Mouse (Mus musculus) c-Kit-positive CD71-positive TER-119-positive erythroid progenitor cells, embryonic 14.5 days (primary cell): ENCODE results near the gene Gpr107.

Source experiments
- DNase-seq: peaks from one replicate; pipeline ENCODE4 v3.0.0-alpha.2; 2013; ENCODE audit warnings: low spot score

The Gpr107 gene

DNA sequence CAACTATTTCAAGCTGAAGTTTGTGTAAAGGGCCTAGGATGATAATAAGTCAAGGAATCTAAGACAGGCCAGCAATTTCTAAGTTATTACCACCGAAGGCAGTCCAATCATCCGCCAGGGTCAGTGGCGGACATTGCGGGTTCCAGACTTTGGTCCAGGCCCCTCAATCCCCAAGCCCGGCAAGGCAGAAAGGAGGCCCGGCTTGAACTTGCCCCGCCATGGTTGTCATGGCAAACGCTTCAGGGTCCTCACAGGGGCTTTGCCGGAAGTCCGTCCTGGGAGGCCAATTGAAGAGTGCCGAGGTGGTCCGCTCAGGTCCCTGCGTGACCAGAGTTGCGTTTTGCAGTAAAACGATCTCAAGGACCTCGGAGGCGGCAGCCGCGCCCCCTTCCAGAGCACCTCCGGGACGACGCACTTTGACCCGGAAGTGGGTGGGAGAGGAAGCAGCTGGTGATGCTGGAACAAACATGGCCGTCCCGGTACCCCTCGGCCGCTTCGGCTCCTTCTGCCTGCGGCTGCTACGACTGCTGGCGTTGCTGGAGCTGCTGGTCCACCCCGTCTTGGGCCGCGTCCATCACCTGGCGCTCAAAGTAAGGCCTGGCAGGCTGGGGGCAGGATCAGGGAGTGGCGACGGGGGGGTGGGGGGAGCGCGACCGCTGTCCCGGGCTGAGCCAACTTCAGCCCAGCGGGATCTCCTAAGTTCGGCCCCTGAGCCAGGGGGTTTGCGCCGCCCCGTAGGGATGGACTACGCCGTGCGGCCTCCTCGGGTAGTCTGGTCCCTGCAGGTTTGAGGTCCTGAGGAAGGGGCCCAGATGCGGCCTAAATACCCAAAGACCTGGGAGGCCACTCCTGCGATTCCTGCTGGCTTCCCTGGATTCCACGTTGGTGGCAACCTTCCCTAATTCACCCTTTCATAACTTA is at the start of gene Gpr107:
Gpr107 (plus strand) TSS at position 425 of the 921 bp plus-strand sequence.
- peak; percentile 79 for DNase-seq

DNA sequence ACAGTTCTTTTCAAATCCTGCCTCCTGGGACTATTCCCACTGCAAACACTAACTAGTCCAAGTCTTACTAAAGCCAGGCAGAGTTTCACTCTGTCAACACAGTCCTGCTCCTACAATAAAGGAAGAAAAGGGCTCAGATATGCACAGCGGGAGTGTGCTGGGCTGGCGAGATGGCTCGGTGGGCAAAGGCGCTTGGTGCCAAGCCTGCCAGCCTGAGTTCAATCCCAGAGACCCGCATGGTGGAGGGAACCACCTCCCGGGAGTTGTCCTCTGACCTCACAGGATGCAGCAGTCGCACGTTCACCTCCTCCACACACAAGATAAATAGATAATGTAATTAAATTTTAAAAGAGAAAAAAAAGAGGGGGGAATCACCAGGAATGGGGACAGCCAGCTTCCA is 48.8 kb upstream of the Gpr107 start:
- no peak for DNase-seq

GRCm38 (mm10) chr2:31105279-31105678 is 46.8 kb upstream of the Gpr107 start:
- DNase-seq, result no peak

- DNase-seq, result no peak
These were observed 46.1 kb upstream of the Gpr107 start for GRCm38 (mm10) chr2:31106004-31106403.

- no peak for DNase-seq
These were observed 45.3 kb upstream of the Gpr107 start for GRCm38 (mm10) chr2:31106621-31107320.

- no peak for DNase-seq
These were observed 43.9 kb upstream of the Gpr107 start for GRCm38 (mm10) chr2:31108186-31108585.

GRCm38 (mm10) chr2:31109960-31110548 is 42.1 kb upstream of the Gpr107 start:
- DNase-seq, result no peak

- DNase-seq, result no peak
These were observed 40.4 kb upstream of the Gpr107 start for GRCm38 (mm10) chr2:31111685-31112084.

DNA sequence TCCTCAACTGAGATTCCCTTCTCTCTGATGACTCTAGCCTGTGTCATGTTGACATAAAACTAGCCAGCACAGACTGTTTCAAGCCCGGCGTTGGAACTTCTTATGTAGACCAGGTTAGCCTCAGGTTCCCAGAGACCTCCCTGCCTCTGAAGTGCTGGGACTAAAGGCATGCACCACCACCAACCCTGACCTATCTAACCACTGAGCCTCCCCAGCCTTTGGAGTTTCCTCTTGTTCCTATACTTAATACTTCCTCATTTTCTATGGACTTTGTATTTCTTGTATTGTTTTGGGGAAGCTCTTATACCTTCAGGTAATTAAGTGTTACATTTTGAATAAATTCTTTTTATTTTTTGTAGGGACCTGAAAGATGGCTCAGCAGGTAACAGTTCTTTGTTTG is 37.9 kb upstream of the Gpr107 start:
- DNase-seq, result no peak

DNA sequence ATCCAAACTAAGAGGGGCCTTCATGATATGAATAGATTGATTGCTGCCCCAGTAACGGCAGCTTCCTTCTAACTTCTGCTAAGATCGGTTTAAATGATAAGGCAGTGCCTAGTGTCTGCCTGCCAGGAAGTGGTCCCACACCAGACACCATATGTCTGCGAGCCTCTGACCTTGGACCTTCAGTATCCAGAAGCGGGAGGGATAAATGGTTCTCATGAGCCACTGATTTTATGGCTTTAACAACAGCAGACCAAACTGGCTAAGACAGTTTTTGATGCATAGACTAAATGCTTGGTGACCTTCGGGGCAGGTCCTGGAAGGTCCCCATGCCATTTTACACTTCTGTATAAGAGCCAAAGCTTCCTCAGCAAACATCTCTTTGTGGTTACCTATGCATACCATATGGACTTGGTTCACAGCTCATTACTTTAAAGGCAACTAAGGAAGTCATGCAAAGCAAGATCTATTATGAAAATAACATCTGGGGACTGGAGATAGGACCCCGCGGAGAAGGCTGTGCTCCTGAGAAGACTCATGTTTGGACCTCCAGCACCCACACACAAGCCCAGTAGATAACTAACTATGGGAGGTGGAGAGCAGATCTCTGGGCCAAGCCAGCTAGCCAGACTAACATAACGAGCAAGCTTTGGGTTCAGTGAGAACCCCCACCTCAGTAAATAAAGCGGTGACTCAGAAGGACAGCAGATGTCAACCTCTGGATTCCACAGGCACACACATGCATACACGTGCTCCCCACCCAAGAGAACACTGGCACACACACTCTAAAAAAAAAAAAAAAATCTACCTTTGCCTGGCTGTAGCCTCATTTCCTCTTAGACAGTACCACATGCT is 36.8 kb upstream of the Gpr107 start:
- DNase-seq, result peak; percentile 36

GRCm38 (mm10) chr2:31115943-31116731 is 36.0 kb upstream of the Gpr107 start:
- no peak for DNase-seq

GRCm38 (mm10) chr2:31118211-31118610 is 33.9 kb upstream of the Gpr107 start:
- no peak for DNase-seq

DNA sequence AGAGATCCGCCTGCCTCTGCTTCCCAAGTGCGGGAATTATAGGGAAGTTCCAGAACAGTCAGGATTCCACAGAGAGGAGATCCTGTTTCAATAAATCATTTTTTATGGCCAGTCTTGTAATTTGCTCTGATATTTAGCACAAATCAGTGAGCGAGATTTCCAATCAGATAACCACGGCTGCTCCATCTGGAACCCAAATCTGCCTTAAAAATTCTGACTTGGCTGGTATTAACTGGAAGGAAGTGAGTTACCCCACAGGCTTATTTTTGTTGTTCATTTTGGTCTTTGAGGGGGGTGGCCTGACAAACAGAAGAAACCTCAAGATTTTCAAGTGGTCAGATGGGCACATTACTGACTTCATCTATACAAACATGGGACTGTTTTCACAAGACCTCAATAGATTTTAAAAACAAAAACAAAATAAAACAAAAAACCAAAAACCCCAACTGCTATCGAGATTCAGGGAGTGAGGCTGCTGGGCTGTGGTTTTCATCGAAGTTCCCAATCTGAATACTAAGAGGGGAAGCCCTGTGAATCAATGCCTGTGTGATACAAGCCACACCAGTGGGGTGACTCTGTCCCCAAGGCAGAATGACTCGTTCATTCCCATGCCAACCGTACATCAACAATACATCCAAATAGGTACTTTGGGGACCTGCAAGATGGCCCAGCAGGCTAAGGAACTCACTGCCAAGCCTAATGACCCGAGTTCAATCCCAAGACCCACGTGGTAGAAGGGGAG is 33.3 kb upstream of the Gpr107 start:
- DNase-seq, result no peak

DNA sequence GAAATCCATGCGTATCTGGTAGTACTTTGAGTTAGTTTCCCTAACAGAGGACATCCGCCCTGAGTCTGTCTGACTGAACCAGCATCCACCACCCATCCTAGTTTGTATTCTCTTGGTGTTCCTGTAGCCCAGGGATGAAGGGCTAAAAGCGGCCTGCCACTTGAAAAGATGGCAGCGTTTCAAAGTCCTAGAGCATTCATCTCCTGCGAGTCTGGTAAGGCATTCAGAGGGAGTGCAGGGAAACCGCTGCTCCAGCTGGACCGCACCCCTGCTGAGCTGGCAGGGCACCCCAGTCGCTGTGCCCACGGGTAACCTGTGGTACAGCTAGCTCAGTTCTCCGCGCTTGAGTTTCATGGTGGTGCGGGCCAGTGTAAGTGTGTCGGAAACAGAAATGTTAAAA is 32.3 kb upstream of the Gpr107 start:
- DNase-seq, result no peak

DNA sequence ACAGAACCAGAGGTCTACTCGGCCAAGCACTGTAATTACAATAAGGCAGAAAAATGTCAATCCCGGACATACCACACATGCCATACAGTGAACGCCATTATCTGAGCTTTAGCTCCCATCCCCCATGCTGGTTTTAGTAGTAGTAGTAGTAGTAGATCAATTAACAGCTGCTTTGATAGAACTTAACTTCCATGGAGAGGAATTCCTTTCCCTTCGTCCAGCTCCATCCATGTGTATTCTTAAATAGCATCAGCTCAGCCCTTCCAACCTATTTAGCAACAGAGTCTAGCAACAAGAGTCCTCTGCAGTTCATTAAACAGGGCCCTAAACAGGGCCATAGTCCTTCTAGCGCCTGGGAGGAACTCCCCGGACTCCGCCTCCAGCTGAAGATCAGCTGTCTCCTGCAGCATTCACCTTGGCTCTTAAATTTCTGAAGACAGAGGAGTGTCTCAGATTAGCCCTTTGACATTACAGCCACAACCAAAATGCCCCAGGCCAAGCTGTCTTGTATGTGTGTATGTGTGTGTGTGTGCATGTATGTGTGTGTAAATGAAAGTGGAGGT is 30.9 kb upstream of the Gpr107 start:
- DNase-seq, result no peak

DNA sequence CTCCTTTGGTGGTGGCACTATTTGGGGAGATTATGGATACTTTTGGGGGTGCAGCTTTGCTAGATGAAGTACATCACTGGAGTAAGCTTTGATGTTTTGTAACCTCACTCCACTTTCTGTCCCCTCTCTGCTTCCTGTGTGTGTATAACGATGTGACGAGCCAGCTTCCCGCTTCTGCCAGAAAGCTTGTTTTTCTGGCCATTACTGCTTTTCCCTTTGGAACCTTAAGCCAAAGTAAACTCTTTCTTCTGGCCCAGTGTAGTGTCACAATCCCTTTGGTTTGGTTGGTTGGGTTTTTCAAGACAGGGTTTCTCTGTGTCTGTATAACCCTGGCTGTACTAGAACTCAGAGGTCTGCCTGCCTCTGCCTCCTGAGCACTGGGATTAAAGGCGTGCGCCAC is 29.3 kb upstream of the Gpr107 start:
- DNase-seq, result no peak

GRCm38 (mm10) chr2:31123493-31123892 is 28.6 kb upstream of the Gpr107 start:
- no peak for DNase-seq

DNA sequence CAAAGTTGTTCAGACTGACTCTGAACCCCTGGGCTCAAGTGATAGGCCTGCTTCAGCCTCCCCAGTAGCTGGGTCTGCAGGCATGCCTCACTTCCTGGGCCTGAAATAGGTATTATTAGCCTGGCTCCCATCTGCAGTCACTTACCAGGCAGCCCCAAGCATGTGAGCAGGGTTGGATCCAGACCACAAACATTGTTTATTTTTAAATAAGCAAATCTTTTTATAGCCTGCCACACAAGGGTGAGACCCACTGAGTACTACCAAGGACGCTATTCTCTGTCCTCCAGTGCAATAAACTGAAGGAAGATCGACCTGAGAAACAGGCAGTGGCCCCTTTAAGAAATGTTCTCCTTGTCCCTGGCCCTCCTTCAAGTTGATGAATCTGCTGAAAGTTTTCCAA is 27.4 kb upstream of the Gpr107 start:
- DNase-seq, result no peak

DNA sequence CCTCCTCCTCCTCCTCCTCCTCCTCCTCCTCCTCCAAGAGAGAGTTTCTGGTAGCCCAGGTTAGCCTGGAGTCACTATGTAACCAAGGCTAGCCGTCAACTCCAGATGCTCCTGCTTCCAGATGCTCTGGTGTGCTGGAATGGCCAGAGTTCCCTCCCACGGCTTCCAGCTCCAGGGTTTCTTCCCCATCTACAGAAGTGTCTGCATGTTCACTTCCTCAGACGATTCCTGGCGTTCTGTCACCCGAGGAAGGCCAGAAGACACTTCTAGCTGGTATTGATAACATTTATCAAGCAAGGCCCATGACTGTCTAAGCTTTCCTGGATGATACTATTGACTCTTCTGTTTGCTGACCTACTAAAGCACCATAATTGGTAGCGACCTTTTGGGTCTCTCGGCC is 27.0 kb upstream of the Gpr107 start:
- no peak for DNase-seq

DNA sequence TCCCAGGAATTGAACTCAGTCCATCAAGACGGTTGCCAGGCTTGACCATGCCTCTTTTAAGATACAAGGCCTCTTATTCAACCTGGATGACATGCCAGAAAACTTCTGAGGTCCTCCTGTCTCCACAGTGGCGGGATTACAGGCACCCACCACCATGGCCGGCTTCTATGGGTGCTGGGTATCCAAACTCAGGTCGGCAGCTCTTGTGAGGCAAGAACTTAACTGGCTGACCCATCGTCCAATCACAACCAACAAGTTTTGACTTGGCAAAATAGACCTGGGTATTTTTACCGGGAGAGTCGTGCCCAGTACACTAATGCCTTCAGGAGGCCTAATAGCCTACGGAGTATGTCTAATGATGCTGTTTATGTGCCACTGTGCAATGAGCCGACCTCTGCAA is 26.1 kb upstream of the Gpr107 start:
- DNase-seq, result no peak
